Mouse (Mus musculus) adrenal gland, adult (tissue): Measurements from ENCODE around the gene Impdh2.

Source experiments
- DNase-seq, 2 experiments: peaks; one replicate each; pipeline ENCODE4 v3.0.0; 2022 to 2023; ENCODE audit warnings: low spot score in 1 of 2; ENCODE audit not compliant: inconsistent age in 2 of 2

Impdh2 gene

GRCm38 (mm10) chr9:108569381-108570206 is 9.5 kb downstream of the Impdh2 start, which contains the start of gene Dalrd3:
Dalrd3 (plus strand) TSS chr9:108569886.
- peak; percentile 94 to 97 for DNase-seq

GRCm38 (mm10) chr9:108570207-108570896 is 10.3 kb downstream of the Impdh2 start:
- DNase-seq: peak; percentile 82 to 93

- DNase-seq: no peak
Measured at GRCm38 (mm10) chr9:108571401-108571973, 11.4 kb downstream of the Impdh2 start.

- no peak for DNase-seq
Measured at GRCm38 (mm10) chr9:108572321-108572720, 12.2 kb downstream of the Impdh2 start.

- DNase-seq: peak; percentile 62 to 73
Measured at GRCm38 (mm10) chr9:108573774-108574690, 13.9 kb downstream of the Impdh2 start.

- DNase-seq: no peak
Measured at GRCm38 (mm10) chr9:108574921-108575320, 14.8 kb downstream of the Impdh2 start.

- DNase-seq: peak; percentile 37 to 59
Measured at GRCm38 (mm10) chr9:108575321-108576297, 15.5 kb downstream of the Impdh2 start.

GRCm38 (mm10) chr9:108577025-108577424 is 16.9 kb downstream of the Impdh2 start:
- DNase-seq: peak in 1 of 2 experiments; percentile 40

- peak; percentile 70 to 87 for DNase-seq
Measured at GRCm38 (mm10) chr9:108577934-108578544, 18.0 kb downstream of the Impdh2 start.

GRCm38 (mm10) chr9:108578545-108579343 is 18.7 kb downstream of the Impdh2 start, which contains the start of gene Wdr6:
Wdr6 (minus strand) TSS chr9:108578739.
- DNase-seq: peak; percentile 97

- DNase-seq: peak; percentile 70 to 86
Measured at GRCm38 (mm10) chr9:108579344-108579690, 19.2 kb downstream of the Impdh2 start.

GRCm38 (mm10) chr9:108587571-108588180 is 27.6 kb downstream of the Impdh2 start:
- peak; percentile 68 to 79 for DNase-seq

GRCm38 (mm10) chr9:108589229-108589628 is 29.1 kb downstream of the Impdh2 start:
- DNase-seq: peak in 1 of 2 experiments; percentile 20

- no peak for DNase-seq
Measured at GRCm38 (mm10) chr9:108591462-108591861, 31.4 kb downstream of the Impdh2 start.

- no peak for DNase-seq
Measured at GRCm38 (mm10) chr9:108594354-108594753, 34.3 kb downstream of the Impdh2 start.

- DNase-seq: peak; percentile 73 to 88
Measured at GRCm38 (mm10) chr9:108596998-108597764, 37.1 kb downstream of the Impdh2 start, which contains the start of gene P4htm. P4htm (minus strand) TSS chr9:108597667.

GRCm38 (mm10) chr9:108599021-108599566 is 39.0 kb downstream of the Impdh2 start:
- DNase-seq: no peak
